Mouse (Mus musculus) gastrocnemius, postnatal 10 days (tissue): ENCODE measurements around the gene Oxtr. TPM values are rescaled to one million over a fixed set of nuclear protein-coding genes. Genes with fewer than 3 reads are reported as not detected.

Experiments
- DNase-seq: peaks from one replicate; pipeline ENCODE4 v3.0.0; 2021; ENCODE audit warnings: mixed read lengths
- total RNA-seq, 2 experiments: library from RNA; stranded (reverse); gene quantifications; 2 replicates each; pipeline ENCODE4 v1.2.3; 2021

The Oxtr gene
- total RNA-seq, 2 experiments from 2014 or later, result 0.23 to 0.34 TPM

DNA sequence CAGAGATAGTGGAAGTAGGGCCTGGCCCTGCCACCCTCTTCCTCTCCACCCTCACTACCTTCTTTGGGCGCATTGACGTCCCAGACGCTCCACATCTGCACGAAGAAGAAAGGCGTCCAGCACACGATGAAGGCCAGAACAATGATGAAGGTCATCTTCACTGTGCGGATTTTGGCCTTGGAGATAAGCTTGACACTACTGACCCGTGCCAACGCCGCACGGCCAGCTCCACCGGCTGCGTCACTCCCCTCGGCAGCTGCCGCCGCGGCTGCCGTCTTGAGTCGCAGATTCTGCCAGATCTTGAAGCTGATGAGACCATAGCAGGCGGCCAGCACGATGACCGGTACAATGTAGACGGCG, 942 bp downstream of the Oxtr start:
- DNase-seq, result no peak

- no peak for DNase-seq
Observed at GRCm38 (mm10) chr6:112487993-112488392, 1.8 kb downstream of the Oxtr start.

- peak; percentile 40 for DNase-seq
Observed at GRCm38 (mm10) chr6:112484316-112484715, 5.4 kb downstream of the Oxtr start.

- no peak for DNase-seq
Observed at GRCm38 (mm10) chr6:112479861-112480260, 9.9 kb downstream of the Oxtr start.

DNA sequence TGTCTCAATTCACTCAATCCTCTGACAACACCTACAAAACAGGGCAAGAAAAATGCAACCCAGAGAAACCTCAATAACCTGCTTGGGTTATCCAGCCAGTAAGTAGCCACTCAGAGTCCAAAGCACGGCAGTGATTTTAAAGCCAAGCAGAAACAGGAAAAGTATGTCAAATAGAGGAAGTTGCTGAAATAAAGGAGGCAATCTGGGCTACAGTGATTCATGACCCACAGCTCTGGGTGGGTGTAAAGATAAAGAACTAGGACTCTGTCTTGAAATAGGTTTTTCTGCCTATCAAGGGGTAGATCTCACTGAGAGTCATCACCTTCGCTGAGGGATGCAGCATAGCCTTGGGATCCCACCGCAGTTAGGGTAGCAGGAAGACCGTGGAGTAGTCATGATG, 18.1 kb downstream of the Oxtr start:
- DNase-seq, result no peak

- DNase-seq, result no peak
Observed at GRCm38 (mm10) chr6:112466001-112466400, 23.7 kb downstream of the Oxtr start.

GRCm38 (mm10) chr6:112465441-112465840, 24.3 kb downstream of the Oxtr start:
- no peak for DNase-seq

GRCm38 (mm10) chr6:112463331-112463730, 26.4 kb downstream of the Oxtr start:
- no peak for DNase-seq

- no peak for DNase-seq
Observed at GRCm38 (mm10) chr6:112461459-112461858, 28.3 kb downstream of the Oxtr start.

GRCm38 (mm10) chr6:112459341-112459749, 30.4 kb downstream of the Oxtr start, which contains the start of gene Cav3:
Gene Cav3 (plus strand): TSS chr6:112459505.
- DNase-seq, result peak; percentile 69

DNA sequence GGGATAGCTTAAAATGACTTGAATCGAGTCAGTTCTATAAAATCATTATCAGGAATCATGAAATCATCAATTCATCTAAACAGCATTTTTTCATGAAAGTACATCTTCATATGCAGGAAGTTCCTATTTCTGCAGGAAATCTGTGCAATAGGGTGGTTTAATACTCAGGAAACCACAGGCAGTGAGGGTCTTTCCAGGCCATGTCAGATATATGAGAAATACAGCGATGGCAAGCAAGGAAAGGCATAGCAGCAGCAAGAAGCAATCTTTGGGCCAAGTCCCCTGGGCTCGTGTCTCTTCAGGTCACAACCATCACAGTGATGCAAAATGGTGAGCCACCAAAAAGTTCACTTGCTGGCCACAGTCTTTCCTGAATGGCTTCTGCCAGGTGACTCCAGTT, 44.1 kb downstream of the Oxtr start:
- DNase-seq, result no peak

- no peak for DNase-seq
Observed at GRCm38 (mm10) chr6:112426018-112426732, 63.6 kb downstream of the Oxtr start.

DNA sequence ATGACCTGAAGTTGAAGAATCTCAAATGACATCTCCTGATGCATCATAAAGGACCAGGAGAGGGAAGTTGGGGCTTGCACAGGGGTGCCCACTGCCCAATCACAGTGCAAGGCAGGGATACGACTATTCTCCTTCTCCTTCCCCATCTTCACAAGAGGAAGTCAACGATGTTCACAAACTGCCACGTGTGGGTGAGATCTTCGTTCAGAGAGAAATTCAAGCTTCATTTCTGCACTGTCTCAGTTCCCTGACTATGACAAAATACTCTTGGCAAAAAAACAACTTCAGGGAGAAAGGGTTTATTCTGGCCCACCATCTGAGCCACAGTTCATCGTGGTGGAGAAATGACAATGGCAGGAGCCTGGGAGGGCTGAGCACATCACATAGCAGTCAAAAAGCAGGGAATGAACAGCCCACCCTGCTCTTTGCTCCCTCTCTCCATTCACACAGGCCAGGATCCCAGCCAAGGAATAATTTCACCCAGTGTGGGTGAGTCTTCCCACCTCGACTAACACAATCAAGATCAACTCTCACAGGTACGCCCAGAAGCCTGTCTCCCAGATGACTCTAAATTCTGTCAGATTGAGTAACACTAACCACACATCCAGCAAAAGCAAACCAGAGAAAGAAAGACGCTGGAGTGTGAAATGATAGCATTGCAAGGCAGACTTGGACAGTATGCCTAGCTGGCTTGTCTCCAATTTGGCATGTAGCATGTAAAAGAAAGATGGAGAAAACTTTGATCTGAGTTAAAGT, 65.8 kb downstream of the Oxtr start:
- no peak for DNase-seq

Other genes with a start within 250 kb of the Oxtr start
- gene Lmcd1, start 216.2 kb downstream of the Oxtr start, total RNA-seq, result 10 to 100 TPM; 76.1 to 89.7 TPM
- gene Ssu2, start 101.9 kb downstream of the Oxtr start, total RNA-seq, result 1 to 10 TPM; 2.3 TPM
- gene Cav3, start 30.4 kb downstream of the Oxtr start, total RNA-seq, result 100 to 1,000 TPM; 162 to 173 TPM
- gene Rad18, start 206.7 kb upstream of the Oxtr start, total RNA-seq, result 1 to 10 TPM; 4.1 to 4.8 TPM